Mouse (Mus musculus): Measurements from ENCODE around the gene Sh3d19.

DNA sequence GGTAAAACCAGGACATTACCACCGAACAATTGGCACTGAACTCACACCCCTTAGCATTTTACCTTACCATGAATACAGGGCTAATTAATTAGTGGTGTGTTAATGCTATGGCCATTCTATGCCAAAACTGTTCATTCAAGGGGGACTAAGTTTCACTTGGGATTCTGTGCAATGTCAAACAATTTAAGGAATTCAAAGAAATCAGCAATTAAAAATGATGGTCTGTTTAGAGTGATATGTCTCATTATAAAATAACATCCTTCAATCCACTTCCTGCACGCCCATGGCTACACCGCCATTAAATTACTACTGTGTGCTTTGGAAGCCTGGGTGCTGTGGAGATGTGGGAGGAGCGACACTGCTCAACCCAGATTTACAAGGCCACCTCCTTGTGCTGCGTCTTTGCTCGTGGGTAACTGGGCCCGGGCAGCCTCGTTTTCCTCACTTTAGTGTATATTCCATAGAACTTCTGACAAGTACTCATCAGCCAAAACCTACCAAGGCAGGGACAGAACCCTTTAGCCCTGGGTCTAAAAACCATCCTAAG lies 135.2 kb downstream of the Sh3d19 start:
- TF ChIP-seq CTCF (IDR thresholded peaks at IDR 0.05; ENCODE audit: low read depth) (no peak), EP300 (optimal IDR thresholded peaks at IDR 0.05) (no peak)
